Mouse (Mus musculus) embryonic fibroblast, embryonic 13.5 days (primary cell): ENCODE results near the gene Ctrc.

ENCODE experiments used
- CTCF ChIP-seq: IDR thresholded peaks from 2 replicates; pipeline ENCODE4 v1.5.1; 2011; ENCODE audit warnings: mild to moderate bottlenecking, control low read depth, low read length, moderate library complexity, borderline replicate concordance; ENCODE audit not compliant: insufficient read depth
- POLR2A ChIP-seq: IDR thresholded peaks from 2 replicates; pipeline ENCODE4 v1.6.1; 2011; ENCODE audit warnings: low read depth, mild to moderate bottlenecking, control low read depth, low read length, moderate library complexity

- TF ChIP-seq CTCF (no peak), POLR2A (no peak)
Measured at GRCm38 (mm10) chr4:141867498-141867897, 21.3 kb upstream of the Ctrc start.
